Mouse (Mus musculus) heart, embryonic 10.5 days (tissue): ENCODE results near the gene Kcna1. TPM values are rescaled to one million over a fixed set of nuclear protein-coding genes. Genes with fewer than 3 reads are reported as not detected.

Experiments used
- DNase-seq: peaks from one replicate; pipeline ENCODE4 v3.0.0-alpha.2; 2017; ENCODE audit warnings: low spot score
- H3K27ac ChIP-seq: fragments of 300-500 bp; sonication (generic); 2 replicates; pipeline ENCODE4 v1.5.1; 2016; ENCODE audit warnings: mild to moderate bottlenecking
- H3K27me3 ChIP-seq: fragments of 300-500 bp; sonication (generic); 2 replicates; pipeline ENCODE4 v1.6.1; 2016; ENCODE audit warnings: mild to moderate bottlenecking; ENCODE audit not compliant: poor library complexity, insufficient read depth, severe bottlenecking
- H3K36me3 ChIP-seq: fragments of 300-500 bp; sonication (generic); 2 replicates; pipeline ENCODE4 v1.6.1; 2016; ENCODE audit warnings: mild to moderate bottlenecking, moderate library complexity
- H3K4me1 ChIP-seq: fragments of 300-500 bp; sonication (generic); 2 replicates; pipeline ENCODE4 v1.6.1; 2016; ENCODE audit warnings: mild to moderate bottlenecking
- H3K4me3 ChIP-seq: fragments of 300-500 bp; sonication (generic); 2 replicates; pipeline ENCODE4 v1.5.1; 2016; ENCODE audit warnings: mild to moderate bottlenecking, moderate library complexity
- H3K9me3 ChIP-seq: fragments of 300-500 bp; sonication (generic); 2 replicates; pipeline ENCODE4 v1.6.1; 2016; ENCODE audit warnings: mild to moderate bottlenecking, moderate library complexity
- WGBS: fragments of 180-500 bp; shearing (Covaris S2); methylation state at CpG from one replicate; pipeline ENCODE4 v1.1.7; 2016; 5-methylcytosine and 5-hydroxymethylcytosine counted together
- polyA plus RNA-seq: library from polyadenylated mRNA; unstranded; fragments of >200 nt; fragmentation: Nextera tagmentation; extraction: Ambion mirVana; gene quantifications from 2 replicates; pipeline ENCODE4 v1.2.1, GENCODE M21; 2016

Gene Kcna1
- polyA plus RNA-seq, 1 experiment from 2014 or later, result 0.38 TPM

DNA sequence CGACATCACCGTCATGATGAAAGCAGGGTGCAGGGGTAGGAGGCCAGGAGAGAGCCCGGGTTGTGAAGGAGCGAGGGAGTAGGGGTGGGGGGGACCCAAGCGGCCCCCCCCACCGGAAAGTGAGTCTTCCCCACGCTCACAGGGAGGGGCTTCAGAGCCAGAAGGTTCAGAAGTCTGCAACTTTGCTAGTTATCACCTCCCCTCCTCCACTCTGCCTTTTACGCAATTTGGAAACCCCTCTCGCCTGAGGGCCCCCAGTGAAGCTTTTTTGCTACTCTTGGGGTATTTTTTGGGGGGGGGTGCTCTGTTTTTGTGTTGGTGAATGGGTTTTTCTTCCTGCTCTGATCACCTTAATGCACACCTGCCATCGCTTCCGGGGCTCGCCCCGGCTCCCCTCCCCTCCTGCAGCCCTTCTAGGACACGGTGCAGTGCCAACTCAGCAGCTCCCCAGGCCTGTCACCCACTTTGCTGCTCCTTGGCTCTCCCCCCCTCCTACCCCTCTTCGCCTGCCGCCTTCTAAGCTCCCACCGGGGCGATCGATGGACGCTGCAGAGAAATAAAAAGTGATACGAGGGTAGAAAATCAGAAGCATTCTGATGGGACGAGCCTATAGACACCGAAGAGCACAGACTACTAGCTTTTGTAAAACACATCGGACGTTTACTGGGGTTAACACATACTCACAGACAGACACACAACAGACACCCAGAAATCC, 2.7 kb downstream of the Kcna1 start:
- H3K27ac ChIP-seq, result no peak overlapping the region
- no peaks in the 10 kb centered on the region for H3K9me3 ChIP-seq
- peaks cover 98% of the 10 kb centered on the region for H3K27me3 ChIP-seq
- H3K4me3 ChIP-seq, result peak overlapping the region; percentile 65
- no peaks in the 10 kb centered on the region for H3K36me3 ChIP-seq
- 2% methylated on average over 25 of the region's 25 CpGs for WGBS
- peaks cover 32% of the 10 kb centered on the region for H3K4me1 ChIP-seq
- no peak for DNase-seq

DNA sequence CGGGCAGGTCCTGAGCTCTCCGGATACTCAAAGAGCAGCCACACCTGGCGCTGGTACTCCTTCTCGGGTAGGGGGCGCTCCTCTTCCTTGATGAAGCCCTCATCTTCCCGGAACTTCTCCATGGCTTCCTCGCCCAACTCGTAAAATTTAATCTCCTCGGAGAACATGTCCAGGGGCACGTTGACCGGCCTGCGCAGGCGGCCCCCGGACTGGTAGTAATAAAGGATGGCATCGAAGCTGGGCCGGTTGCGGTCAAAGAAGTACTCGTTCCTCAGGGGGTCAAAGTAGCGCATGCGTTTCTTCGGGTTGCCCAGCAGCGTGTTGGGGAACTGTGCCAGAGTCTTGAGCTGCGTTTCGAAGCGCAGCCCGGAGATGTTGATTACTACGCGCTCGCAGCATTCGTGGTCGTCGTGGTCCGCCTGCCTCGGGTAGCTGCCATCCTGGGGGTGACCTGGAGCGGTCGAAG, 3.3 kb downstream of the Kcna1 start:
- peak overlapping the region; percentile 65 for H3K4me3 ChIP-seq
- DNase-seq, result no peak
- H3K27ac ChIP-seq, result no peak overlapping the region
- H3K27me3 ChIP-seq, result peaks cover 98% of the 10 kb centered on the region
- H3K36me3 ChIP-seq, result no peaks in the 10 kb centered on the region
- 2% methylated on average over 36 of the region's 36 CpGs for WGBS
- H3K4me1 ChIP-seq, result peaks cover 32% of the 10 kb centered on the region
- no peaks in the 10 kb centered on the region for H3K9me3 ChIP-seq

DNA sequence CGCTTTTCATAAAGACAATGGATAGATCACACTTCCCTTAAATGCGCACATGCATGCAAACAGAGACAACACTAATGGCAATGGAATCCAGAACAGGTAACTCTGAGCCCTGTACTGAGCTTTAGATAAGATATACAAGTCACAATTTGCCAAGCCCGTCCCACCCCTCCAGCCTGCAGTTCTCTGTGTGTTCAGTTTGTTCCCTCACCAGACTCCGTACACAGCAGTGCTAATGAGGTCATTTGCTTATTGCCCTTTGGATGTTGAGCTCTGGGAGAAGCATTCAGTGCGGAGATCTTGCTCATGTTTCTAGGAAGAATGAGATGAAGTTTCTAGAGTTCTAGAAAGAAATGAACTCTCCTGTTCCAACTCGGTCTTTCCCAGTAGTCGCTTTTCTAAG, 17.7 kb downstream of the Kcna1 start:
- no peaks in the 10 kb centered on the region for H3K9me3 ChIP-seq
- no peak overlapping the region for H3K4me3 ChIP-seq
- 84% methylated on average over 7 of the region's 7 CpGs for WGBS
- H3K27me3 ChIP-seq, result no peaks in the 10 kb centered on the region
- DNase-seq, result no peak
- H3K4me1 ChIP-seq, result peaks cover 8% of the 10 kb centered on the region; the same call in 1 of the 2 replicates
- H3K27ac ChIP-seq, result no peak overlapping the region
- no peaks in the 10 kb centered on the region for H3K36me3 ChIP-seq

DNA sequence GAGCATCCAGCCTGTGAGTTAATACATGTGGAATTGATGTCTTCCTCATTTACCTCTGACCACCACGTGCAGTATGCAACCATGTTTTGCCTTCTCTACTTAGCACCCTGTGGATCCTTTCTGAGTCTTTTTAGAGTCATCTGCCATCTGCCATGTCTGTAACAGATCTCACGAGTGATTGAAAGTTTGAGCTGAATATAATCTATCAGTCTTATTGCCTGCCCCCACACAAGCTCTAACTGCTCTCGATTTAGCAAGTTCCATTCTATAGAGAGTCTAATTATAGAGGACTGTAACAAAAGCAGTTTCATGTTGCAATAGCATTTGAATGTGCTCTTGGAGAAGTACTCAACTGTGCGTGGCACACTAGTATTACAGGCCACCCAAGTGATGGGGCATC, 27.7 kb downstream of the Kcna1 start:
- H3K9me3 ChIP-seq, result no peaks in the 10 kb centered on the region
- no peak overlapping the region for H3K27ac ChIP-seq
- no peaks in the 10 kb centered on the region for H3K36me3 ChIP-seq

DNA sequence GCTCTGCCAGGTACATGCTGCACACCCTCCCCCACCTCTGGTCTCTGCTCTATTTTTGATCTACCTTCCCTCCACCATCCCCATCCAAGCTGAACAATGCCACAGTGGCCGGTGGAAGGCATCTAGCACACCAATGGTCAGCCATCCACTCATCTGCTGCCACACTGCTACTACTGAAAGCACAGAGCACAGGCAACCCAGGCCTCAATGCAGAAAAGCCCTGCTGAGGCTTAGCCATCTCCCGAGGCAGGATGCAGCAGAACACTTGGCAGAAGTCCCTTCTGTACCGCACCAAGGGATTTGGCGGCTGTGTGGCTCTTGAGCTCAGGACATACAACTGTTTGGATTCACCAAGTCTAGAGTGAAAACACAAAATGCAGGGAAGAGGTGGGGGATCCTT, 35.4 kb downstream of the Kcna1 start:
- Histone ChIP-seq H3K36me3 (no peaks in the 10 kb centered on the region), H3K4me1 (no peaks in the 10 kb centered on the region), H3K4me3 (no peak overlapping the region), H3K9me3 (no peaks in the 10 kb centered on the region), H3K27ac (no peak overlapping the region), H3K27me3 (peaks cover 27% of the 10 kb centered on the region)
- WGBS, result 75% methylated on average over 4 of the region's 4 CpGs
- DNase-seq, result no peak

More for the DNA sequence above, 27.7 kb downstream of the Kcna1 start:
- WGBS, result 75% methylated on average over 4 of the region's 4 CpGs
- Histone ChIP-seq H3K4me1 (no peaks in the 10 kb centered on the region), H3K27me3 (no peaks in the 10 kb centered on the region), H3K4me3 (no peak overlapping the region)
- no peak for DNase-seq

DNA sequence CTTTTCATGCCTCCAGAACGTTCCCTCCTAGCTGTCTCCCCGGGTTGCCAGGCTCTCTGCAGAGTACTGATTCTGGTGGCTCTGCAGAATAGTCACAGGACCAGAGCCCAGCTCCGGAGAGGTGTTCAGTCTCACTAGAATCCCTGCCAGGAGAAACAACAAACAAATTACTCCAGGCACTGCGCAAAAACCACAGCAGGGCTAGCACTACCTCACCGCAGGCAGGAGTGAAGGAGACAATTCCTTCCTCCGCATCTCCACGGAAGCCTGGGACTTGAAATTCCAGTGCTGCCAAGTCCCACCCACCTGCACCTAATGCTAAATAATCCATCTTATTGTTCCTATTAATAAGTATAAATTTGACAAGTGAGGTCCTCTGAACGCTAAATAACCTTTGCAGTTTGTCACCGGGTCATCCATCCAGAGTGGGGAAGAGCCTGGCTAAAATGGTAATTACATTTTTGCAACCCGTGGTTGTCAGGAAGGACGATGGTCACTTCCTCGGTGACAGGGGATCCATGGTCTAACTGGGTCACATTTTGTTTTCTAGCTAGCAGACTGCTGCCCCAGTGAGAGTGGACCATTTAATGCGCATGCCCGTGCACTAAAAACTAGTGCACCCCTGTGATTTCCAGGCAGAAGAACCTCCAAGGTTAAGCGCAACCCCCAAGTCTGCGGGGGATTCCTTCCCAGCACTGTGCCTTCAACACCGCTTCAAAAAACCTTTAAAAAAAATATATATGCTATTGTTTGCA, 36.8 kb downstream of the Kcna1 start:
- no peak for DNase-seq
- Histone ChIP-seq H3K27me3 (peaks cover 27% of the 10 kb centered on the region), H3K36me3 (no peaks in the 10 kb centered on the region), H3K4me1 (no peaks in the 10 kb centered on the region), H3K4me3 (no peak overlapping the region), H3K27ac (no peak overlapping the region), H3K9me3 (no peaks in the 10 kb centered on the region)
- WGBS, result 71% methylated on average over 17 of the region's 17 CpGs

DNA sequence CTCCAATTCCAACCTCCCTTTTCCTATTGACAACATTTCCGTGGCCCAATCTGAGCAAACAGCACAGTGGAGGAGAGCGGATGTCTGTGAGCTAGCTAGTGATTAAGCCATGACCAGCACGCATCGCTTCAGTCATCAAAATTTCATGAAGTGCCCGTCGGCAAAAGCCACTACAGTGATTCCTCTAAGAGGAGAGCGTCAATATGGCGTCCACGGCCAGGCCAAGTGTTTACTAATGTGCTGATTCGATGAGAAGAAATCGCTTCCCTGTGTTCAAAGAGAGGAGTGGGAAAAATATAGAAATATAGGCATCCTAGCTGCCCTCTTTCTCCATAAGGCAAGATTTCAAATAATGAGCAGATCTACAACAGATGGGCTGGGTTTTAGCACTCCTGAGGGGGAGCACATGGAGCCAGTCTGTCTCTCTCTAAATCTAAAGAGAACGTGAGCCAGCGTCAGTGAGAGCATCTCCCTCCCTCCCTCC, 44.3 kb downstream of the Kcna1 start:
- Histone ChIP-seq H3K36me3 (no peaks in the 10 kb centered on the region), H3K27ac (no peak overlapping the region), H3K4me3 (no peak overlapping the region), H3K27me3 (peaks cover 6% of the 10 kb centered on the region; the same call in 1 of the 2 replicates), H3K9me3 (no peaks in the 10 kb centered on the region), H3K4me1 (0 out of 2 replicates have a peak, but pooled peaks cover 9% of the 10 kb centered on the region)
- no peak for DNase-seq
- WGBS, result 83% methylated on average over 13 of the region's 13 CpGs

DNA sequence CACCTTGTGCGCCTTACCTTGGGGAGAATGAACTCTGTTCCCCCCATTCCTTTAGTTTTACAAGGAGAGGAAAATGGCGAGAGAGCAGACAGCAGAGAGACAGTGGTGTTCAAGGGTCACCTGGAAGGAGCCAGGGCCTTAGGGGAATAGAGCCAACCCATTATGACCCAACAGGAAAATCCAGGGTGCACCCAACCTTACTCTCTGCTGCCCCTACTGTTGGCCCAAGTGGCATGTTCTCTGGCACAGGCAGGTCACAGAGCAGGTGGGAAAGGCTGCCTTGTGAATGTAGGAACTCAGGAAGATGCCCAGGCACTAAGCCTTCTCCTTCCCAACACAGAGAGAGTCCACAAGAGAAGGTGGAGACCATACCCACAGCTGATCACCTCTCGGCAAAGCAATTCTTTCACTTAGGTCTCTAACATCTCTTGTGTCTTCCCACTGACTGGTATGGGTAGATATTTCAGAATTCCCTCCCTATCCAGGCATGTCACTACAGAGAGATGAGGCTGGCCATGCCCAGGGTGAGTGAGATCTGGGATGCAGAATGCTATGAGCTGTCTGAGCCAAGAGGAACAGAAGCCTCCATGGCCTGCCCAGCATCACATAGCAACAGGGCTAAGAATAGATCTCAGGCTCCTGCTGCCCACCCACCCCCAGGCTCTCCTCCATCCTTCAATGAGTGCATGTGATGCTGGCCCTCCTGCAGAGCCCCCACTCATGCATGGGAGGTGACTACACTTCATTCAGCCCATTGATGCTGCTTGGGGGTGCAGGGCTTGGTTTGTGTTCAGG, 46.8 kb downstream of the Kcna1 start:
- Histone ChIP-seq H3K36me3 (no peaks in the 10 kb centered on the region), H3K4me3 (no peak overlapping the region), H3K27ac (no peak overlapping the region), H3K4me1 (peaks cover 12% of the 10 kb centered on the region; the same call in 1 of the 2 replicates), H3K27me3 (peaks cover 13% of the 10 kb centered on the region; the same call in 1 of the 2 replicates), H3K9me3 (no peaks in the 10 kb centered on the region)
- no peak for DNase-seq
- 83% methylated on average over 3 of the region's 3 CpGs for WGBS

DNA sequence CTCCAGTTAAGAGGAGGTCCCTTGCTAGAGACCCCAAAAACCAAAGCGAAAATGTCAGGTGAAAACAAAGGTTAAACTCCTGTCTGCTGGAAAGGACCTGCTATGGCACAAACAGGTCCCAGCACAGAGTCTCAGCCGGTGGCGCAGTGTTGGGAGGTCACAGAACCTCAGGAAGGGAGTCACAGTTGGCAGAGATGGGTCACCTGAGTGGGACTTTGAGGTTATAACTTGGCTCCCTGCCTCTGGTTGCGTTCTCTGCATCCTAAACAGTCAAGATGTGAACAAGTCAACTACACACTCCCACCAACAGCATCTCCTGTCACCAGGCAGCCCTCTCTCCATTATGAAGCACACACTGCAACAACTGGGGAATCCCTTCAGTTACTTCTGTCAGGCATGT, 48.4 kb downstream of the Kcna1 start:
- WGBS, result 93% methylated on average over 4 of the region's 4 CpGs
- Histone ChIP-seq H3K27ac (no peak overlapping the region), H3K4me1 (peaks cover 12% of the 10 kb centered on the region; the same call in 1 of the 2 replicates), H3K9me3 (no peaks in the 10 kb centered on the region), H3K36me3 (no peaks in the 10 kb centered on the region), H3K27me3 (peaks cover 13% of the 10 kb centered on the region; the same call in 1 of the 2 replicates), H3K4me3 (no peak overlapping the region)
- no peak for DNase-seq

DNA sequence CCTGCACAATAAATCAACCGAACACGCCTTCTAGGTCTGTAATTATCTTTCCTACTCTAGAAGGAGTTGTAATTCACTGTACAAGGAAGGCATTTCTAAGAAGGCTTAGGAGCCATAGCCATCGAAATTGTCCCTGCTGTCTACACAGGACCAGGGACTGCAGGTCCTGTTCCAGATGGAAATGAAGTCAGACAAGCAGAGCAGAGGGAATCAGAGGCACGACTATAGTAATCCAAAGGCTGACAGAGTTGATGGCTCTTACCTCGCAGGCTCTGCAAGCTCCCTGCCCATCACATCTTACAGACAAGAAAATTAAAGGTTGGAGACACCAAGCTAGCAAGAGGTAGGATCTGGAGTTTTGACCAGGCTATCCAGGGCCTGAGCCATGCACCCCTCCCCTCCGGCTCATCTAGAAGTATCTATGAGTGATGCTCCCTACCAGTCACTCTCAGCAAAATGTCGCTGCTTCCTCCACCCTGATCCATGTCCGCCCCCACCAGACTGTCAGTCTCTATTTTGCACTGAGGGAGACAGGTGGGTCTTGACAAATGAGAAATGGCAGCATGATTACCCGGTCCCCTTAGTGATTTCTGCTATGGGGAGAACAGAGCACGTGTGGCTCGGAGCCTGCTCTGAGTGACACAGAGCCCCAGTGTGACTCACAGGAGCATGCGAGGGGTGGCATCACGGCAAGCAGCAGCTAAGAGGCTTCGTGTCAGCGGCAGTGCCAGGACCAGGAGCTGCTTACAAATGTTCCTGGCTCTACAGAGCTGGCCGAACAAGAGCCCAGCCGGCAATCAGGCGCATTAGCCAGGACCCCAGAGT, 50.2 kb downstream of the Kcna1 start:
- 81% methylated on average over 18 of the region's 18 CpGs for WGBS
- Histone ChIP-seq H3K4me3 (no peak overlapping the region), H3K27ac (no peak overlapping the region), H3K27me3 (peaks cover 13% of the 10 kb centered on the region; the same call in 1 of the 2 replicates), H3K9me3 (no peaks in the 10 kb centered on the region), H3K4me1 (peaks cover 12% of the 10 kb centered on the region; the same call in 1 of the 2 replicates), H3K36me3 (no peaks in the 10 kb centered on the region)
- no peak for DNase-seq

DNA sequence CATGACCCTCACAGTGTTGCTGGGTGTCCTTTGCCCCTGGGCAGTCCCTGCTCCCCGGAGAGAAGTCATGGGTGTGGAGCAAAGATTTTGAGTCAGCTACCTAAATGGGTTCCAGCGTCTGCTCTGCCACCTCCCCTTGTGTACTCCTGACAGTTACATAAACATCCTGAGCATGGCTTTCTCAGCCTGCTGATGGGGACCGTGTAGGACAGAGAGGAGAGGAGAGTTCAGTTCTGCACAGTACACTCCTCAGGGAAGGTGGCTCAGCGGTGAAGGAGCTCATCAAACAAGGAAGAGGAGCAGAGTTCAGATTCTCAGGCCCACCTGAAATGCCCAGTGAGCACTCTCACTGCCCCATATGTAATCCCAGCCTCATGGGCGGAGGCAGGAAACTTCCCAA, 51.1 kb downstream of the Kcna1 start:
- no peak for DNase-seq
- Histone ChIP-seq H3K36me3 (no peaks in the 10 kb centered on the region), H3K9me3 (no peaks in the 10 kb centered on the region), H3K4me3 (no peak overlapping the region), H3K27me3 (peaks cover 12% of the 10 kb centered on the region; the same call in 1 of the 2 replicates), H3K4me1 (peaks cover 12% of the 10 kb centered on the region; the same call in 1 of the 2 replicates), H3K27ac (no peak overlapping the region)
- WGBS, result 46% methylated on average over 5 of the region's 5 CpGs

DNA sequence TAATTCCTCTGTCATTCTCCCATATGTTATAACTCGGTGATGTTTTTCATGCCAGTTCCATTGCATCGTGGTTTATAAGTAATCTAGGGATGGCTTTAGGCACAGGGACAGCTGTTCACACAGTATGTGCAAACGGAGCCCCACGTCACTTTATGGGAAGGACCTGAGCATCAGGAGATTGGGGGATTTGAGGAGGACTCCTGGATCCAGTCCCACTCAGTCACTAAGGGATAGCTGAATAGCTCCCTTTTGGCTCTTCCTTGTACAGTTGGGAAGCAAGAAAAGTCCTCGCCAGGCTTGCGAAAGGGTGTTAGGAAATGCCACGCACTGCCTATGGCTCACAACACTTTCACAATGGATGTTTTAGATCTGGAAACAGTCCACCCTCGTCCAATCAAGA, 51.8 kb downstream of the Kcna1 start:
- H3K36me3 ChIP-seq, result no peaks in the 10 kb centered on the region
- no peaks in the 10 kb centered on the region for H3K9me3 ChIP-seq
- 84% methylated on average over 8 of the region's 8 CpGs for WGBS
- peaks cover 5% of the 10 kb centered on the region; the same call in 1 of the 2 replicates for H3K4me1 ChIP-seq
- no peak overlapping the region for H3K4me3 ChIP-seq
- peaks cover 7% of the 10 kb centered on the region; the same call in 1 of the 2 replicates for H3K27me3 ChIP-seq
- H3K27ac ChIP-seq, result no peak overlapping the region
- DNase-seq, result no peak
